Mouse (Mus musculus) heart, adult 11 months (tissue): Measurements from ENCODE around the gene H1f0.

Experiments used
- DNase-seq: peaks from one replicate; pipeline ENCODE4 v3.0.0; 2022

H1f0 gene

GRCm38 (mm10) chr15:79071117-79072039 is 43.1 kb downstream of the H1f0 start:
- no peak for DNase-seq

GRCm38 (mm10) chr15:79073752-79074151 is 45.5 kb downstream of the H1f0 start:
- no peak for DNase-seq

- no peak for DNase-seq
Observed at GRCm38 (mm10) chr15:79074446-79074845, 46.2 kb downstream of the H1f0 start.

- peak; percentile 99 for DNase-seq
Observed at GRCm38 (mm10) chr15:79074913-79075532, 46.8 kb downstream of the H1f0 start, which contains the start of gene Eif3l. Gene Eif3l, plus strand, starts transcription at chr15:79075179.

GRCm38 (mm10) chr15:79075658-79076365 is 47.6 kb downstream of the H1f0 start:
- peak; percentile 91 for DNase-seq

GRCm38 (mm10) chr15:79079567-79079966 is 51.3 kb downstream of the H1f0 start:
- no peak for DNase-seq
